Mouse (Mus musculus): ENCODE results near the gene Minos1. TPM values are rescaled to one million over a fixed set of nuclear protein-coding genes. Genes with fewer than 3 reads are reported as not detected.

The Minos1 gene
- total RNA-seq (2014; fragmentation: Nextera tagmentation) (530 and 613 TPM in 2 replicates), total RNA-seq (2017) (186 and 246 TPM in 2 replicates)

- peak; percentile 92 for ATAC-seq (replicated peaks; ENCODE audit: poor library complexity, severe bottlenecking)
Measured at GRCm38 (mm10) chr4:139130701-139131549, at the start of gene Minos1. Gene Minos1 (minus strand): TSS chr4:139131113.

DNA sequence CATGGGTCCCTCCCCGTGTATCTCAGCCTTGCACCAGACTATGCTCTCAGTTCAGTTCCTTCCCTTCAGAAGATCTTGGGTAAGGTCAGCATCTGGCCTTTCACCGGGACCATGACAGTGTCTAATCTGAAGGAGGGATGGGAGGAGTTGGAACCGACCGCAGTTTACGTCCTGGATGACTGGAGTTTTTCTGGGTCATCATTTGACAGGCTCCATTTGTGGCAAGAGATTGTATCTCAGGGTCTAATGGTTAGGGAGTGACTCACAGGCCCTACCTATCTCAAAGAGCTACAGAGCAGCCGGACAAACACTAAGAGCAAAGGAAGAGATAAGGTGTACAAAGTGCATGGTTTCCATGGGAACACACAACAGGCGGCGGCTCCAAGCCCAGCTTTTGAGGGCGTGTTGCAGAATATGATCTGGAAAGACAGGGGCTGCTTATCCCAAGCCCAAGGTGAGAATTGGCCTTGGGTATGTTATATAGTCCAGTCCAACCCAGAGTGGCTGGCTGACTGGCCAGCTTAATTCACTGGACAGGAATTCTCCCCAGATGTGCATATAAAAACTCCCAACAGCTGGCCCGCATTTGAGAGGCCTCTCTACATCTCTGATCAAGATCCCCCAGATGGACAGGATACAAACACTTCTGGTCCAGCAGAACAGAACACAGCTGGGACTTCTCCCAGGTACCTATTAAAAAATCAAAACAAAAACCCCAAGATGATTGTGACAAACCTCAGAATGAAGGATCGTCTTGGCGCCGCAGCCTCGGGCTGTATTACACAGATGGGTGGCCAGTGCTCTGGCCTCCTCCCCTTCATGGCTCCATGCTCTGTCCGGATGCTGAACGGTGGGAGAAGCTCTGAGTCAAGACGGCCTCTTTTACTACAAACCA is 49.1 kb upstream of the Minos1 start:
- ATAC-seq (replicated peaks; ENCODE audit: poor library complexity, severe bottlenecking): no peak

GRCm38 (mm10) chr4:139179218-139179617 is 48.3 kb upstream of the Minos1 start:
- no peak for ATAC-seq (replicated peaks; ENCODE audit: poor library complexity, severe bottlenecking)

GRCm38 (mm10) chr4:139178377-139178776 is 47.5 kb upstream of the Minos1 start:
- ATAC-seq (replicated peaks; ENCODE audit: poor library complexity, severe bottlenecking): peak; percentile 64

DNA sequence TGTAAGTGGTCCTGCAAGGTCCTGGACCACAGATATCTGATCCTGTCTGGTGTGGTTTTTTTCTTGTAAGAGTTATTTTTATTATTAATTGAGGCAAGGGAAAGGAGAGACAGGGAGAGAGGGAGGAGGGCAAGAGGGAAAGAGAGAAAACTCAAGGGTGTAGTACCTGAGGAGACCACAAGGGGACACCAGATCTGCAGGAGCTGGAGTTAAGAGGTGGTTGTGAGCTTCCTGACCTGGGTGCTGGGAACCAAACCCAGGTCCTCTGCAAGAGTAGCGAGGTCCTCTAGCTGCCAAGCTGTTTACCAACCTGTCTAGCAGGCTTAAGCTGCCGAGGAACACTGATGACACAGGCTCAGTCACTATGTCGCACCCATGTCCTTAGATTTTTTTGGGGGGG is 47.0 kb upstream of the Minos1 start:
- no peak for ATAC-seq (replicated peaks; ENCODE audit: poor library complexity, severe bottlenecking)

- peak; percentile 44; the same call in 1 of the 2 replicates for ATAC-seq (replicated peaks; ENCODE audit: poor library complexity, severe bottlenecking)
Measured at GRCm38 (mm10) chr4:139176023-139176422, 45.1 kb upstream of the Minos1 start.

GRCm38 (mm10) chr4:139175061-139175971 is 44.4 kb upstream of the Minos1 start:
- no peak for ATAC-seq (replicated peaks; ENCODE audit: poor library complexity, severe bottlenecking)

DNA sequence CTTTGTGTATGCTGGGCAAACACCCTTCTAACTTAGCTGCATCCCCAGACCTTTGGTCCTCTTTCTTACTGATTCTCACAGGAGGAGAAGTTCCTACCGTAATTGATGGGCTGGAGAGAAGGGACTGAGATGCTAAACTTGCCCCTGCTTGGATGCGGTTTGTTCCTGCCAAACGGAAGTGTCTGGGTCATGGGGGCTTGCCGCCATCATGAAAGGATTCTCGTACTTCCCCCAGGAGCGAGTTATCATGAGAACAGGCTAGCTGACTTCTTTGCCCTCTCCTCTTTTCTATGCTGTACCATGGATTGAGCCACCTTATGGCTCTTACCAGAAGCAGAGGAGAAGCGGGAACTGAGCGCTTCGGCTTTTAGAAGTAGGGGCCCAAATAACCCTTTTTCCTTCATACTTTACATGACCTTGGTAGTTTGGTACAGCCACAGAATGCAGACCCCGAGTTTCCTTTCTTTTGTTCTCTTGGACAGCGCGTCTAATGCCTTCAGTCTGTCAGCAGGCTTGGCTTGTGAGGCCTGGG is 38.9 kb upstream of the Minos1 start:
- ATAC-seq (replicated peaks; ENCODE audit: poor library complexity, severe bottlenecking): no peak

- ATAC-seq (replicated peaks; ENCODE audit: poor library complexity, severe bottlenecking): peak; percentile 97
Measured at GRCm38 (mm10) chr4:139168985-139169747, 38.3 kb upstream of the Minos1 start.

DNA sequence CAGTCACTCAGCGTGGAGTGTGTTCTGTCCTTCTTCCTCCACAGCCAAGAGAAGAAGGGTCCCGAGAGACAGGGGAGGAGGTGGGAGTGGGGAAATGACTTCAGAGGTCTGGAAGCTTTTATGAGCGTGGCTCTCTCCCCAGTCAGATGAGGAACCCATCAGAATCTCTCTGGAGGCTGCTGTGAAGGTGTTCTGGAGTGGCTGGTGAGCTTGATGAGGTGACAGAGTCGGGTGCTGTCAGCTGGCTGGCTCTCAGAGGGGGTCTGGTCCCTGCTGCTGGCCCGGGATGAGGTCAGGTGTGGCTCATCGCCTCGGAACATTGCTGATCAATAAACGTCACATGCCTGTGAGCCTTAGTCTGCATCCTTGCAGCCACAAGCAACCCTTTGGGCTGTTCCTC is 36.2 kb upstream of the Minos1 start:
- ATAC-seq (replicated peaks; ENCODE audit: poor library complexity, severe bottlenecking): no peak

DNA sequence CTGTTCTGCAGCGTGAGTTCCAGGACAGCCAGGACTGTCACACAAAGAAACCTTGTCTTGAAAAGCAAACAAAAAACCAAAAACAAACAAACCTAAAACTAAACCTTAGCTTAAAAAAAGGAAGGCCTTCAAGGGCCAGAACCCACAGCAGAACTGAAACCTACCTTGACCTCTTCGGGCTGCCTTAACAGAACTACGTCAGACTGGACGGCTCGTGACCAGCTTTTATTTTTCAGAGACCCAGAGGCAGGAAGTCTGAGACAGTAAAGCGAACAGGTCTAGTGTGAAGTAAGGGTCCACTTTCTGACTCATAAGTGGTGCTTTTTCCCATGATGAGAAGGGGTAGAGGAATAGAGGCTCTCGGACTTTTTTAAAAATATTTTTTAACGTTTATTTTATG is 35.3 kb upstream of the Minos1 start:
- ATAC-seq (replicated peaks; ENCODE audit: poor library complexity, severe bottlenecking): peak; percentile 47

GRCm38 (mm10) chr4:139165259-139165658 is 34.3 kb upstream of the Minos1 start:
- ATAC-seq (replicated peaks; ENCODE audit: poor library complexity, severe bottlenecking): no peak

GRCm38 (mm10) chr4:139164082-139164481 is 33.2 kb upstream of the Minos1 start:
- no peak for ATAC-seq (replicated peaks; ENCODE audit: poor library complexity, severe bottlenecking)

- ATAC-seq (replicated peaks; ENCODE audit: poor library complexity, severe bottlenecking): peak; percentile 68
Measured at GRCm38 (mm10) chr4:139161076-139161475, 30.2 kb upstream of the Minos1 start.

DNA sequence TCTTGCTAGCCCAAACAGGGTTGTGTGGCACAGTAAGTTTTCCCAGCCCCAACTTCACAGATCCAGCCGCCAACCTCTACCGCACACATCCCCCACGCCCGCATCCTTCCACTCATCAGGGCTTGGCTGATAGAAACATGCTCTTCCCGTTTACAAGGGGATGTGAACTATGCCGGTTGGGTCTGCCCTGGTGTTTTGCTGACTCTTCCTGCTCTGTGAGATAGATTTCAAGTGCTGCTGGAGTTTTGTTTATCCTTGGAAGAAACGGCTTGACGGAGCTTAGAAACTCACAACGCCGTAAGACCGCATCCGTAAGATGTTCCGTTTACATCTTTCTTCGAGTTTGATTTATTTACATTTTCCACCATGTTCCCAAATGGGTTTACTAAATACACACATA is 27.4 kb upstream of the Minos1 start:
- no peak for ATAC-seq (replicated peaks; ENCODE audit: poor library complexity, severe bottlenecking)

DNA sequence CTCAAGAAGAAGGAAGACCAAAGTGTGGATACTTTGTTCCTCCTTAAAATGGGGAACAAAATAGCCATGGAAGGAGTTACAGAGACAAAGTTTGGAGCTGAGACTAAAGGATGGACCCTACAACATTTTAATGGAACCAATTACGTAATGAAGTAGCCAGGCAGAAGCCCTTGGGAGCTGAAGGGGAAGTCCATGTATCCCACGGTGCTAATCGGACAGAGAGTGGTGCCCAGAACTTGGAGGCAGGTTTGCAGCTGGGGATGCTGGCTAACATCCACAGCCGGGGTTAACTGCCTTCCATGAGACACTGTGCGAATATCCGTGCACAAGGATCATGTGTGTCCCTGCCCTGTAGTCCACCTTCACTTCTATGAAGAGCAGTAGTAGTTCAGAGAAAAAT is 25.6 kb upstream of the Minos1 start:
- peak; percentile 64; the same call in 1 of the 2 replicates for ATAC-seq (replicated peaks; ENCODE audit: poor library complexity, severe bottlenecking)

GRCm38 (mm10) chr4:139154576-139155307 is 23.8 kb upstream of the Minos1 start:
- ATAC-seq (replicated peaks; ENCODE audit: poor library complexity, severe bottlenecking): no peak

DNA sequence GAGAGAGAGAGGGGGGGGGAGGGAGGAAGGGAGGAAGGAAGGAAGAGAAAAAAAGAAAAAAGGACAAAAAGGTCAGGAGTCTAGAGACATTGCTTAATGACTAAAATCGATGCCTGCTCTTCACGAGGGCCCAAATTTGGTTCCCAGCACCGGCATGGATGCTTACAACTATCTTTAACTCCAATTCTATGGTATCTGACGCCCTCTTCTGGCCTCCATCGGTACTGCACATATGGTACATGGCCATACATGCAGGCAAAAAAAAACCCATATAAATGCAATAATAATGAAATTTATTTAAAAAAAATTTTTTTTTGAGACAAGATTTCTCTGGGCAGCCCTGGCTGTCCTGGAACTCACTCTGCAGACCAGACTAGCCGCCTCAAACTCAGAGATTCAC is 20.5 kb upstream of the Minos1 start:
- ATAC-seq (replicated peaks; ENCODE audit: poor library complexity, severe bottlenecking): no peak
